Mouse (Mus musculus) cortical plate, adult 2 months (tissue): ENCODE results near the gene Senp3.

Source experiments
- CTCF ChIP-seq: fragments of 200-500 bp; IDR thresholded peaks from 2 replicates; pipeline ENCODE4 v1.5.1; 2011; ENCODE audit warnings: mild to moderate bottlenecking, control low read depth, low read length; ENCODE audit not compliant: insufficient read depth; ENCODE audit errors: extremely low read depth
- POLR2A ChIP-seq: fragments of 200-500 bp; IDR thresholded peaks from 2 replicates; pipeline ENCODE4 v1.6.1; 2011; ENCODE audit warnings: mild to moderate bottlenecking, low read length, control low read depth; ENCODE audit not compliant: insufficient read depth; ENCODE audit errors: extremely low read depth

- TF ChIP-seq CTCF (no peak), POLR2A (no peak)
These were observed 4.5 kb upstream of the Senp3 start for GRCm38 (mm10) chr11:69686377-69686776.
